Mouse (Mus musculus) cerebellum, postnatal 36 days (tissue): Measurements from ENCODE around the gene Klhdc3.

Experiments used
- DNase-seq, 2 experiments: peaks; one replicate each; pipeline ENCODE4 v3.0.0; 2021 to 2022; ENCODE audit warnings: mixed read lengths in 2 of 2

Gene Klhdc3

GRCm38 (mm10) chr17:46702100-46702499 is 21.4 kb upstream of the Klhdc3 start:
- no peak for DNase-seq

DNA sequence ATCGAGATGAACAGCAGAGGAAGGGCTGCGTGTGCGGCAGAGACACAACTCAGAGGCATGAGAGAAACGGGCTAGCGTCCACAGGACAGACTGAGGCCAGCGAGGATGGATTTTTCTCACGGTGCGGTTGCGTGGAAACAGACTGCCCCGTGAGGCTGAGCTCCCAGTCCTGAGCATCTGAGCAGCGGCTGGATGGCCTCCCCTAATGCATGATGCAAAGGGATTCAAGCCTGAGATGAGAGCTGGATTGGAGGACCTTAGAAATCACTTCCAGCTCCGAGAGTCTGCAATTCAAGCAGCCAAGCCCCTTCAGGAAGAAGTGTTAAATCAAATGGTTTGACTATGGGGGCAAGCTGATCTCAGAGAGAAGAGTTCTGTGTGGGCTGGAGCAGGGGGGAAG is 20.8 kb upstream of the Klhdc3 start:
- no peak for DNase-seq

- peak; percentile 60 to 64 for DNase-seq
Observed at GRCm38 (mm10) chr17:46699912-46700311, 19.2 kb upstream of the Klhdc3 start.

DNA sequence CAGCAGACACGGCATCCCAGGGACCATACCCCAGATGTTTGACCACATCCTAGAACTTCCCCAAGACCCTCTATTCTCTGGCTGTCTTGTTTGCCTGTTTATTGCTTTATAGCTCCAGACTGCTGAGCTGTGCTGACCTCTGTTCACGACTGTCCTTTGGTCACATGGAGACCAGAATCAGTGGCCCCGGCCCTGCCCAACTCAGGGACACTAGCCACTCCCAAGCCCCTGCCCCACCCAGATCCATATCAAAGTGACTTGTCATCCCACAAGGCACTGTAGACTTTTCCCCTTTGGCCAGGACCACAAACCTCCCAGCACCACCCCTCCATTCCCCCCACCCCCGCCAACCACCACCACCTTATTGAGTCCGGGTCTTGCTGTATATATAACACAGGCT is 18.5 kb upstream of the Klhdc3 start:
- no peak for DNase-seq

GRCm38 (mm10) chr17:46698515-46698914 is 17.8 kb upstream of the Klhdc3 start:
- no peak for DNase-seq

- no peak for DNase-seq
Observed at GRCm38 (mm10) chr17:46694517-46695063, 13.9 kb upstream of the Klhdc3 start.

- DNase-seq, result no peak
Observed at GRCm38 (mm10) chr17:46691390-46691789, 10.7 kb upstream of the Klhdc3 start.

DNA sequence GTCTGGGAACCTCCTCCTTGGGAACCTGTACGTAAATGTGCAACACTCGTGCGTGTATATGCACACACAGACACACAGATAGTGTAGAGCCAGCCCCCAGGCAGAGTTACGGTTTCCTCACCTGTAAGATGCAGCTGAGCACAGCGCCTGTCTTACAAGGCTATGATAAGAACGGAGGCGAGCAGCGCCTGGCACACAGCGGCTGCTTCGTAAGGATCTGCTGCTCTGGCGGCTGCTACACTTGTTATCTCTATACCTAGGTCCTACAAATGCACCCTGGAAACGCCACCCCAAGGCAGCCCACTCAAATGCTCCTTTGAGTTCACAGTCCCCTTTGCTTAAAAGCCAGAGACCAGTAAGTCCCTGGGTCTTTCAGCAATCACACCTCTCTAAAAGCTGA is 10.0 kb upstream of the Klhdc3 start:
- no peak for DNase-seq

- DNase-seq, result no peak
Observed at GRCm38 (mm10) chr17:46685913-46686312, 5.2 kb upstream of the Klhdc3 start.

DNA sequence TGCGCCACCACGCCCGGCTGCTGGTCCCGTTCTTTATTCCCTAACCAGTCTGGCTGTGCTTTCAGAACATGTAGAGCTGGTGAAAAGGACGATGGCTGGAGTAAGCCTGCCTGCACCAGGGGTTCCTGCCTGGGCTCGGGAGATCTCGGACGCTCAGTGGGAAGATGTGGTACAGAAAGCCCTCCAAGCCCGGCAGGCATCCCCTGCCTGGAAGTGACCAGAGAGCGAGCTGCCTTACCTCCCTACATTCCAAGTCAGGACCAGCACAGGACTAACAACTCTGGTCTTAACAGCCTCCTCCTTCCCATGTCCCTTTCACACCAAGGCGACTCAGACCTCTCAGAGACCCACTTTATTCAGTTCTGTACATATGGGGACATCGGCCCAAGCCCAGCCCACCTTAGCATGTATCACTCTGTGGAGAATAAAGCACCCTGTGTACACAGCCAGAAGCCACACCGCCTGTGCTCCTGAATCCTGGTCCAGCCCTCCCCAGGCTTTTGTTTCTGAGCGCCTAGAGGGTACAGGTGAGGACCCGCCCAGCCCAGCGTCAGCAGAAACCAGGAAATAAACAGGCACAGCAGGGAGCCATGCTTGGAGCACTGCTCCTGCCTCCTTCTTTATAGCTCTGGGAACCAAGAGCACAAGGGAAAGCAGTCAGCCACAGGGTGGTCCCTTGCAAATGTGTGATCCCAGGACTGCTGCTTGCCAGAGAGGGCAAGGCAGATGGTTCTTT is 2.1 kb upstream of the Klhdc3 start:
- no peak for DNase-seq

- DNase-seq, result no peak
Observed at GRCm38 (mm10) chr17:46681466-46682118, 878 bp upstream of the Klhdc3 start.

GRCm38 (mm10) chr17:46679843-46680759 is 613 bp downstream of the Klhdc3 start:
- peak; percentile 43 to 50 for DNase-seq

GRCm38 (mm10) chr17:46678911-46679310 is 1.8 kb downstream of the Klhdc3 start:
- no peak for DNase-seq

DNA sequence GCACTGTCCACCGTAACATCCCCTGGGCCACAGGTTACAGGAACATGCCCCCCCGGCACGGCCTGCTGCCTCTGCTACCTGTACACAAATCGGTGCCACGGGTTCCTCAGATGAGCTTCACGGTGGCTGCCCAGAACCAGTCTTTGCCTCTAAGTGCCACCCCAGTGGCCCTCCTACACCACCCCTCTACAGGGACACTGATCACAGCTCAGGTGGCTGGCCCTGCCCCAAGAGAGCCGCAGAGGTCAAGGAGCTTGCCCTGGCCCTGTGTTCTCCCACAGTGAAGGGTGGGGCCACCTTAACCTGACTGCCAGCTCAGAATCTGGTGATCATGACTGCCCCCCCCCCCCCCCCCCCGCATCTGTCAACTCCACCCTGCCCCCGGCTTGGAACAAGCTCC is 2.3 kb downstream of the Klhdc3 start, which contains the start of gene Mea1:
Gene Mea1 (plus strand): TSS at position 378 of the 400 bp plus-strand sequence.
- no peak for DNase-seq

DNA sequence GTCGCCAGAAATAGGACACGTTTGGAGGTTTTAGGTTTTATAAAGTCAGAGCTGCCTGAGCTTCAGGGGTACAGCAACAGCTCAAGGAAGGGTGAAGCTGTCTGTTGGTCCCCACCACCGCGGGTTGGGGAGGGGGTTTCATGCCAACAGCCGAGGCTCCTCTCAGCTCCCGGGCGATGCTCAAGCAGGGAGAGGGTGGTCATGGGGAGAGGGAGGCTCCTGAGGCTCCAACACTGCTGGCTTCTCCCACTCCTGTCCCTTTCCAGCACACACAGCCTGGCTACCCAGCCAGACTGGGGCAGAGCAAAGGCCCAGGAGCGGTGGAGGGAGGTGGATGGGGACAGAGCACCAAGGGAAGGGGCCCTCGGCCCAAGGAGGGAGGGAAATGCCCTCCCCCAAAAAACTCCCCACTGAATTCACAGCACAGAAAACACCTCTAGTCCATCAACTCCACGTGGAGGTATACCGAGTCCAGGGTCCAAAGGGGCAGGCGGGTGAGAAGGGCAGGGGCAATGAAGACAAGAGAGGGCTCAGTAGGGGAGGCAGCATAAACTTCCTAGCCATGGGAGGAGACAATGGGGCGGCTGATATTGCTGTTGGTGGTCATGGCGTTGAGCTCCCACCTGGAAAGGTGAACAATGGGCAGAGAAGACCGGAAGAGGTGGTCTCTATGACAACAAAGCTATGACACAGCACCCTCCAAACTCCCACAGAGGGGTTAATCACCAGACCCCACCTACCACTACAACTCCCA is 6.0 kb downstream of the Klhdc3 start:
- no peak for DNase-seq

- DNase-seq, result peak; percentile 84 to 85
Observed at GRCm38 (mm10) chr17:46673850-46674529, 6.7 kb downstream of the Klhdc3 start, which contains the start of gene Rrp36. Gene Rrp36 (minus strand): TSS chr17:46674352.

DNA sequence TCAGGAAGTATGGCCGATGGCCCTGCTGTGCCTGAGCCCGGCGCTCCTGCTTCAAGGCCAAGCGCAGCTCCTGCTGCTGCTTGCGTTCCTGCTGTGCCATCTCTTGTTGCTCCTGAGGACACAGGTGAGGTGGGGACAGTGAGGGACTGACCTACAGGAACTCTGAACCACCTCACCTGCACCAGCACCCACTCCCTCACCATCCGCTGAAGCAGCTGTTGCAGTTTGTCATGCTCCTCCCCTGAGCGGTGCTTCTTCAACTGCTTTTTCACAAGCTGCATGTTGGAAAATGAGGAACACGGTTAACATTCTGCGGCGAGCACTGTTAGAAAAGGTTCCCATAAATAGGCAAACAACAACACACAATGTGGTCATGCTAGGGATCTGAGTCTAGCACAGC is 10.8 kb downstream of the Klhdc3 start:
- DNase-seq, result no peak

DNA sequence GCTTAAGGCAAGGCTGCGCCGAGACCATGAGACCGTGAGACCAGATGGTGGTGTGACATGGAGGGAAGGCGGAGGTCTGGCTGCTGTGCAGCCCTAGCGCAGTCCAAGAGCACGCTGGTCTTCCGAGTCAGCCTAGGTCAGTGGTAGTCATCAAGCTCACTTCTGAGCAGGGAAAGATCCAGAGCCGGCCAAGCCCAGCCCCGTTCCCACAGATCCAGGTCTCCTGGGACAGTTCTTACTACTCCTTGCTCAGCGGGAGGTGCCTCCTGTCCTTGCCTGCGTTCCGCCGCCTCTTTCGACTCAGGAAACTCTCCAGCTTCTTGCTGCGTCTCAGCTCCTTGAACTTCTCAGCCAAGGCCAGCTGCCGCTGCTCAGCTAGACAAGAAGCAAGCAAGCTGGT is 13.0 kb downstream of the Klhdc3 start:
- no peak for DNase-seq

- peak; percentile 72 to 74 for DNase-seq
Observed at GRCm38 (mm10) chr17:46662730-46663129, 18.0 kb downstream of the Klhdc3 start.

GRCm38 (mm10) chr17:46661981-46662380 is 18.7 kb downstream of the Klhdc3 start:
- DNase-seq, result peak; percentile 69 to 73

- DNase-seq, result peak; percentile 74 to 76
Observed at GRCm38 (mm10) chr17:46661351-46661750, 19.4 kb downstream of the Klhdc3 start.

DNA sequence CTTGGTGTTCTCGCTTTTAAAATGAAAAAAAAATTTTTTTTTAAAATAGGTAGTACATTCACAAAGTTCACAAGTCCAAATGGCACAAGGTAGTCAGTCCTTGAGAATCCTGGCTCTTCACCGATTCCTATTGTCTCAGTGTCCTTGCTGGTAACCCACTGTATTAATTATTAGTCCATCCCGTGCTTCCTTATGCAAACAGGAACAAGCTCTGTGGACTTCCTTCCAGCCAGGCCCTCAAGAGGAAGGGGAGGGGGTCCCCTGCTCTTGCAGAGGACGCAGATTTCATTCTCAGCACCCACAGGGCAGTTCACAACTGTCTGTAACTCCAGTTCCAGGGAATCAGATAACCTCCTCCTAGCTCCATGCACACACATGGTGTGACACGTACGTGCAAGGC is 24.7 kb downstream of the Klhdc3 start:
- DNase-seq, result no peak
